Comparison of ENCODE assay signal across 9 mouse cellular contexts in genomic region chr10:84438049-84438422, GRCm38 (mm10). TPM values are rescaled to one million over a fixed set of nuclear protein-coding genes. Genes with fewer than 3 reads are reported as not detected.
DNase-seq lines count a peak whose midpoint lies in the region; ATAC-seq lines count a peak whose summit lies in the region.
"Had no signal": no experiment of that assay in that cellular context is flagged by ENCODE, and none has a peak within 500 bp of the region (broad histone marks: within the 10 kb centered on the region; RNA-seq: fewer than 3 reads in every experiment).

No protein-coding gene starts in this region.

- H3K9ac ChIP-seq in forebrain, embryonic 11.5 days (ENCODE audit: low read length): peak overlapping the region; percentile 100; the same call in 1 of the 2 replicates
- peak overlapping the region; percentile 100 for H3K9ac ChIP-seq in heart, embryonic 16.5 days (ENCODE audit: low read length)
- no peak overlapping the region for H3K9ac ChIP-seq in liver, embryonic 13.5 days
- H3K9ac ChIP-seq in neural tube, embryonic 11.5 days (ENCODE audit: low read length): peak overlapping the region; percentile 43
- no peak overlapping the region for H3K9ac ChIP-seq in stomach, embryonic 16.5 days (ENCODE audit: low read length)

- peak overlapping the region; percentile 87 for H3K4me3 ChIP-seq in brown adipose tissue, adult 24 weeks (ENCODE audit: insufficient read depth, low read depth, low read length)
- H3K4me3 ChIP-seq in forebrain, embryonic 11.5 days (ENCODE audit: low read depth, low read length): peak overlapping the region; percentile 61
- peak overlapping the region; percentile 81 for H3K4me3 ChIP-seq in heart, embryonic 16.5 days (ENCODE audit: low read length)
- no peak overlapping the region for H3K4me3 ChIP-seq in liver, embryonic 13.5 days (replicated peaks)
- peak overlapping the region; percentile 76 for H3K4me3 ChIP-seq in neural tube, embryonic 11.5 days (ENCODE audit: low read depth, low read length)
- peak overlapping the region; percentile 77 for H3K4me3 ChIP-seq in stomach, embryonic 16.5 days (replicated peaks; ENCODE audit: low read length)
- H3K4me3 ChIP-seq: erythroblast, embryonic 14.5 days had no signal

- under 1% methylated on average over 7 of the region's 7 CpGs for WGBS in forebrain, embryonic 11.5 days
- 0% methylated on average over 7 of the region's 7 CpGs for WGBS in heart, embryonic 16.5 days
- WGBS in liver, embryonic 13.5 days (ENCODE audit: insufficient replicate concordance): 2% methylated on average over 7 of the region's 7 CpGs
- WGBS in neural tube, embryonic 11.5 days: under 1% methylated on average over 7 of the region's 7 CpGs
- WGBS in stomach, embryonic 16.5 days: under 1% methylated on average over 7 of the region's 7 CpGs

- peak overlapping the region; percentile 85 for H3K4me2 ChIP-seq in forebrain, embryonic 11.5 days (ENCODE audit: low read depth, low read length, severe bottlenecking)
- H3K4me2 ChIP-seq in heart, embryonic 16.5 days (ENCODE audit: low read depth, low read length): peak overlapping the region; percentile 91
- H3K4me2 ChIP-seq in liver, embryonic 13.5 days: 0 out of 2 replicates have a peak overlapping the region, but pooled peaks have one; percentile 6
- peak overlapping the region; percentile 94 for H3K4me2 ChIP-seq in neural tube, embryonic 11.5 days (ENCODE audit: low read depth)
- H3K4me2 ChIP-seq in stomach, embryonic 16.5 days (ENCODE audit: low read depth, low read length): peak overlapping the region; percentile 81

- no peaks in the 10 kb centered on the region for H3K9me3 ChIP-seq in forebrain, embryonic 11.5 days (ENCODE audit: control insufficient read depth, low read length)
- H3K9me3 ChIP-seq in heart, embryonic 16.5 days (replicated peaks; ENCODE audit: control insufficient read depth, low read length): no peaks in the 10 kb centered on the region
- H3K9me3 ChIP-seq in liver, embryonic 13.5 days (replicated peaks): no peaks in the 10 kb centered on the region
- no peaks in the 10 kb centered on the region for H3K9me3 ChIP-seq in neural tube, embryonic 11.5 days (ENCODE audit: control insufficient read depth, low read length)
- H3K9me3 ChIP-seq in stomach, embryonic 16.5 days (replicated peaks; ENCODE audit: control insufficient read depth, low read length): no peaks in the 10 kb centered on the region

- no peaks in the 10 kb centered on the region for H3K27me3 ChIP-seq in forebrain, embryonic 11.5 days (ENCODE audit: control insufficient read depth, insufficient read depth, low read length)
- H3K27me3 ChIP-seq in heart, embryonic 16.5 days (ENCODE audit: control insufficient read depth, insufficient read depth, low read length): no peaks in the 10 kb centered on the region
- peaks cover 61% of the 10 kb centered on the region for H3K27me3 ChIP-seq in liver, embryonic 13.5 days
- H3K27me3 ChIP-seq in neural tube, embryonic 11.5 days (ENCODE audit: control insufficient read depth, insufficient read depth, low read length): no peaks in the 10 kb centered on the region
- no peaks in the 10 kb centered on the region for H3K27me3 ChIP-seq in stomach, embryonic 16.5 days (ENCODE audit: control insufficient read depth, insufficient read depth, low read length)

- no peak overlapping the region for H3K27ac ChIP-seq in brown adipose tissue, adult 24 weeks (replicated peaks; ENCODE audit: low read depth, low read length)
- H3K27ac ChIP-seq in forebrain, embryonic 11.5 days (ENCODE audit: low read depth, low read length): 0 out of 2 replicates have a peak overlapping the region, but pooled peaks have one; percentile 64
- peak overlapping the region; percentile 98 for H3K27ac ChIP-seq in heart, embryonic 16.5 days (ENCODE audit: low read length)
- H3K27ac ChIP-seq in liver, embryonic 13.5 days: no peak overlapping the region
- peak overlapping the region; percentile 69 for H3K27ac ChIP-seq in neural tube, embryonic 11.5 days (ENCODE audit: low read depth, low read length)
- no peak overlapping the region for H3K27ac ChIP-seq in stomach, embryonic 16.5 days (ENCODE audit: low read length)

- H3K36me3 ChIP-seq in forebrain, embryonic 11.5 days (ENCODE audit: control insufficient read depth, insufficient read depth, low read length): no peaks in the 10 kb centered on the region
- H3K36me3 ChIP-seq in heart, embryonic 16.5 days (ENCODE audit: control insufficient read depth, insufficient read depth): no peaks in the 10 kb centered on the region
- no peaks in the 10 kb centered on the region for H3K36me3 ChIP-seq in liver, embryonic 13.5 days
- 0 out of 2 replicates have a peak, but pooled peaks cover 2% of the 10 kb centered on the region for H3K36me3 ChIP-seq in neural tube, embryonic 11.5 days (ENCODE audit: control insufficient read depth, insufficient read depth, low read length)
- no peaks in the 10 kb centered on the region for H3K36me3 ChIP-seq in stomach, embryonic 16.5 days (ENCODE audit: control insufficient read depth, insufficient read depth, low read length)

- H3K4me1 ChIP-seq in brown adipose tissue, adult 24 weeks (ENCODE audit: control insufficient read depth, insufficient read depth, insufficient read length, low read length): peaks cover 3% of the 10 kb centered on the region
- H3K4me1 ChIP-seq in forebrain, embryonic 11.5 days (replicated peaks; ENCODE audit: control insufficient read depth, insufficient read depth, low read length): peaks cover 30% of the 10 kb centered on the region
- H3K4me1 ChIP-seq in heart, embryonic 16.5 days (ENCODE audit: control insufficient read depth, insufficient read depth, low read length): peaks cover 41% of the 10 kb centered on the region
- H3K4me1 ChIP-seq in liver, embryonic 13.5 days (replicated peaks): peaks cover 15% of the 10 kb centered on the region
- H3K4me1 ChIP-seq in neural tube, embryonic 11.5 days (ENCODE audit: control insufficient read depth, insufficient read depth, low read length): peaks cover 23% of the 10 kb centered on the region
- peaks cover 26% of the 10 kb centered on the region for H3K4me1 ChIP-seq in stomach, embryonic 16.5 days (ENCODE audit: control insufficient read depth, insufficient read depth, low read length)

- DNase-seq in CD4-positive, CD25-positive, alpha-beta regulatory T cell, adult 2 months (ENCODE audit: low read depth, low spot score): peak; percentile 81
- peak; percentile 98 for DNase-seq in forebrain, embryonic 11.5 days (ENCODE audit: low spot score)
- peak; percentile 94 to 99 for DNase-seq in kidney, postnatal 25 days
- peak; percentile 52 for DNase-seq in liver, embryonic 13.5 days
- DNase-seq in neural tube, embryonic 11.5 days (ENCODE audit: low spot score): peak; percentile 95

- peak; percentile 55 for ATAC-seq in forebrain, embryonic 11.5 days (replicated peaks; ENCODE audit: low FRiP score)
- no peak for ATAC-seq in heart, embryonic 16.5 days (replicated peaks; ENCODE audit: extremely low read depth, insufficient read depth, low FRiP score)
- ATAC-seq in liver, embryonic 13.5 days (ENCODE audit: low read depth): no peak
- 0 out of 2 replicates have a peak, but pooled peaks have one; percentile 25 for ATAC-seq in neural tube, embryonic 11.5 days (ENCODE audit: insufficient read depth, low FRiP score, low TSS enrichment)
- ATAC-seq in stomach, embryonic 16.5 days (ENCODE audit: insufficient read depth, low FRiP score): peak; percentile 35

RNA-seq across cellular contexts. Expression of gene Nuak1, which starts 2.4 kb away (rescaled TPM):
- polyA plus RNA-seq in brown adipose tissue, adult 24 weeks (2012; ENCODE audit: insufficient read depth, insufficient read length, missing spikeins): 2.7 and 4.0 TPM in 2 replicates
- 2.9 and 3.6 TPM in 2 replicates for polyA plus RNA-seq in forebrain, embryonic 11.5 days (2014; fragmentation: Nextera tagmentation; extraction: Ambion mirVana)
- 3.0 and 3.2 TPM in 2 replicates for polyA plus RNA-seq in heart, embryonic 16.5 days (2015; fragmentation: Nextera tagmentation; extraction: Ambion mirVana)
- 0.12 TPM in 2 replicates for polyA plus RNA-seq in liver, embryonic 13.5 days (2015; fragmentation: Nextera tagmentation; extraction: Ambion mirVana)
- polyA plus RNA-seq in neural tube, embryonic 11.5 days (2014; fragmentation: Nextera tagmentation; extraction: Ambion mirVana): 3.3 and 3.7 TPM in 2 replicates
- polyA plus RNA-seq in stomach, embryonic 16.5 days (2015; fragmentation: Nextera tagmentation; extraction: Ambion mirVana): 0.76 and 1.1 TPM in 2 replicates

Comparison
In these comparisons a context has a peak if more than half of its experiments do, and no peak if none do; other contexts are left out.
1. H3K27ac ChIP-seq: peak in forebrain, embryonic 11.5 days (single experiment), heart, embryonic 16.5 days (single experiment) and neural tube, embryonic 11.5 days (single experiment); none in brown adipose tissue, adult 24 weeks (single experiment), liver, embryonic 13.5 days (single experiment) and stomach, embryonic 16.5 days (single experiment).
2. ATAC-seq: peak in forebrain, embryonic 11.5 days (single experiment), neural tube, embryonic 11.5 days (single experiment) and stomach, embryonic 16.5 days (single experiment); none in heart, embryonic 16.5 days (single experiment) and liver, embryonic 13.5 days (single experiment).
3. H3K4me2 ChIP-seq: peak in every context shown above with its lines; median percentile 94 in neural tube, embryonic 11.5 days; 91 in heart, embryonic 16.5 days; 85 in forebrain, embryonic 11.5 days; 81 in stomach, embryonic 16.5 days; 6 in liver, embryonic 13.5 days.
4. H3K9ac ChIP-seq: peak in forebrain, embryonic 11.5 days (single experiment), heart, embryonic 16.5 days (single experiment) and neural tube, embryonic 11.5 days (single experiment); none in liver, embryonic 13.5 days (single experiment) and stomach, embryonic 16.5 days (single experiment).
5. Peak in every context shown above with its lines, with median percentiles within 50 percentile points of each other: DNase-seq.